Mouse (Mus musculus): ENCODE results near the gene Pank1. TPM values are rescaled to one million over a fixed set of nuclear protein-coding genes. Genes with fewer than 3 reads are reported as not detected.

Pank1 gene
- total and polyA plus RNA-seq, 3 experiments = 1.8 to 3.2 (median 2.9) TPM

DNA sequence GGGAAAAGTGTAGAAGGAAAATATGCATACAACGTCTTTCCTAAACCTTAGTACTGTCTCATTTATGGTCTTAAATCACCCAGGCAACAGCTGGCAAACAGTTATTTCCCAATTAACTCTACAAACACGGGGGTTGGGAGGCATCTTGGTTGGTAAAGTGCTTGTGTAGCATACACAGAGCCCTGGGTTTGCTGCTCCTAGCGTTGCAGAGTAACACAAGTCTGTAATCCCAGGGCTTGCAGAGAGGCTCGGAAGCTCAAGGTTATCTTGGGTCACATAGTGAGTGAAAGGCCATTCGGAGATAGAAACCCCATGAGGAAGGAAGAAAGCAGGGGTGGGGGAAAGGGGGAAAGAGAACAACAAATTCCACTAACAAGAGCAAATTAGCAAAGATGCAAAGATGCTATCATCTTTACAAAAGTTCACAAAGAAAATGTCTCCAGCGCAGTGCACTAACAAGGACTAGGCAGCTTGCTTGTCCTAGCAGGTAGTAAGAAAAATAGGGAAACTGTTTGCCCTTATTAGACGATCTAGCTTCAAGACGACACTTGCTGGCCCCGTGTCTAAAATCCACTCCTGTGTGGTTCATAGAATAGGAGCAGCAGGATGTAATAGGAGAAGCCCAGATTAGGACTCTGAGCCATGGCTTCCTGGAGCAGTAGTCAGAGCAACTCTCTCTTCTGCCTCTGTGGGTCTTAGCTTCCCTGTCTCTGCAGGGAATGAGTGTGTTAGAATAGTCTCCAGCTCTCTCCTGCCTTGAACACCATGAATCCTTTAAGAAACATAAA, 37.3 kb downstream of the Pank1 start:
- Histone ChIP-seq H3K9ac (ENCODE audit: insufficient read depth, low read depth) (no peak overlapping the region), H3K9me3 (replicated peaks; ENCODE audit: low read length) (no peaks in the 10 kb centered on the region), H3K27me3 (replicated peaks) (no peaks in the 10 kb centered on the region), H3K4me1 (ENCODE audit: control insufficient read depth in 1 of 2, insufficient read depth in 2 of 2) (peaks cover 0 to 12% of the 10 kb centered on the region in 2 experiments; a peak in 2 of 4 replicates), H3K79me2 (replicated peaks; ENCODE audit: control insufficient read depth, extremely low read depth, insufficient read depth, poor library complexity, severe bottlenecking) (no peaks in the 10 kb centered on the region), H3K27ac (ENCODE audit: insufficient read depth, low read depth) (no peak overlapping the region), H3K36me3 (replicated peaks in 1 of 2; ENCODE audit: control insufficient read depth in 1 of 2, insufficient read depth in 1 of 2, low read length in 1 of 2) (peaks cover 0 to 11% of the 10 kb centered on the region in 2 experiments), H3K4me3 (replicated peaks in 1 of 3; ENCODE audit: low read depth in 2 of 3, low read length in 2 of 3, poor library complexity in 1 of 3) (no peak overlapping the region), H3K4me2 (ENCODE audit: insufficient read depth, low read depth, poor library complexity, severe bottlenecking) (no peak overlapping the region)
- TF ChIP-seq ZKSCAN1 (IDR thresholded peaks at IDR 0.05; ENCODE audit: borderline replicate concordance, low read depth, low read length) (no peak), PAX5 (IDR thresholded peaks at IDR 0.05; ENCODE audit: low read length) (no peak), CHD2 (IDR thresholded peaks at IDR 0.05; ENCODE audit: low read length) (no peak), MAFK (IDR thresholded peaks at IDR 0.05; ENCODE audit: insufficient replicate concordance, low read length) (no peak), CTCF (conservative IDR thresholded peaks at IDR 0.05 in 1 of 2, IDR thresholded peaks at IDR 0.05 in 1 of 2; ENCODE audit: low read depth in 2 of 2, low read length in 2 of 2) (no peak), TBP (conservative IDR thresholded peaks at IDR 0.05; ENCODE audit: low read depth, low read length) (no peak), EP300 (IDR thresholded peaks at IDR 0.05; ENCODE audit: low read length) (no peak), MEF2A (IDR thresholded peaks at IDR 0.05; ENCODE audit: borderline replicate concordance, low read depth, low read length) (no peak), USF1 (IDR thresholded peaks at IDR 0.05; ENCODE audit: low read depth, low read length) (no peak)
- in situ Hi-C loops (cut with MboI; ENCODE audit: low pct_ligation_motif_present, low pct_unique_long_range_greater_than_20kb, low sequenced_read_pairs) (no loop called here), dilution Hi-C loops (cut with MboI; ENCODE audit: extremely low pct_ligation_motif_present, extremely low pct_unique_long_range_greater_than_20kb, low sequenced_read_pairs) (no loop called here)
- DNase-seq (ENCODE audit: extremely low read depth) = no peak

DNA sequence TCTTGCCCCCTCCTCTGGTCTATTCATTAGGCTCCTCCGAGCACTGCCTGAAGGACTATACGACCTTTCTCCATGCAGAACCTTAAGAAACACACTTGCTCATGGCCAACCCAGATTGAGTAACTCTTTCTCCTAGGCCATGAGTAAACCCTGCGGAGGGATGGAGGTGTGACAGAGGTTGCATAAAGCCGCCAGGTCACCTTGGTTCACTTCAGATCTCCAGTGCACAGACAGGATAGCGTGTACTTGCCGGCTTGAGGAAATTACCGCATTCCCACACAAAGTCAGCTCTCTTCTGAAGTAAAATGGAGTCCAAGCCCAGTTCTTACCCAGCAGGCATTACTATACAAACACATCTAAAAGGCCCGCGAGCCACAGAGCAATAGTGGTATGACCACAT, 40.6 kb downstream of the Pank1 start:
- in situ Hi-C loops (cut with MboI; ENCODE audit: low pct_ligation_motif_present, low pct_unique_long_range_greater_than_20kb, low sequenced_read_pairs) = no loop called here
- dilution Hi-C loops (cut with MboI; ENCODE audit: extremely low pct_ligation_motif_present, extremely low pct_unique_long_range_greater_than_20kb, low sequenced_read_pairs) = no loop called here
- TF ChIP-seq RAD21 (IDR thresholded peaks at IDR 0.05; ENCODE audit: low read depth, low read length) = no peak
- no peak for TF ChIP-seq ZKSCAN1 (IDR thresholded peaks at IDR 0.05; ENCODE audit: borderline replicate concordance, low read depth, low read length)
- TF ChIP-seq MAFK (IDR thresholded peaks at IDR 0.05; ENCODE audit: insufficient replicate concordance, low read length) = no peak
- no peak for TF ChIP-seq UBTF (IDR thresholded peaks at IDR 0.05; ENCODE audit: low read depth, low read length)
- no peak for TF ChIP-seq IRF4 (IDR thresholded peaks at IDR 0.05; ENCODE audit: low read depth, low read length)
- no peak for TF ChIP-seq JUND (conservative IDR thresholded peaks at IDR 0.05; ENCODE audit: low read depth, low read length)
- no peak for TF ChIP-seq PAX5 (IDR thresholded peaks at IDR 0.05; ENCODE audit: low read length)
- TF ChIP-seq CTCF (conservative IDR thresholded peaks at IDR 0.05 in 1 of 2, IDR thresholded peaks at IDR 0.05 in 1 of 2; ENCODE audit: low read depth in 2 of 2, low read length in 2 of 2) = no peak
- no peak for TF ChIP-seq MAZ (IDR thresholded peaks at IDR 0.05; ENCODE audit: low read depth, low read length)
- no peak for TF ChIP-seq TBP (conservative IDR thresholded peaks at IDR 0.05; ENCODE audit: low read depth, low read length)
- TF ChIP-seq NRF1 (IDR thresholded peaks at IDR 0.05; ENCODE audit: low read depth, low read length) = no peak

More for the DNA sequence above, 40.6 kb downstream of the Pank1 start:
- DNase-seq (ENCODE audit: extremely low read depth) = no peak
- Histone ChIP-seq H3K4me1 (ENCODE audit: control insufficient read depth in 1 of 2, insufficient read depth in 2 of 2) (peaks cover 3 to 4% of the 10 kb centered on the region in 2 experiments; a peak in 2 of 4 replicates), H3K79me2 (replicated peaks; ENCODE audit: control insufficient read depth, extremely low read depth, insufficient read depth, poor library complexity, severe bottlenecking) (no peaks in the 10 kb centered on the region), H3K27ac (ENCODE audit: insufficient read depth, low read depth) (no peak overlapping the region), H3K9ac (ENCODE audit: insufficient read depth, low read depth) (no peak overlapping the region), H3K36me3 (replicated peaks in 1 of 2; ENCODE audit: control insufficient read depth in 1 of 2, insufficient read depth in 1 of 2, low read length in 1 of 2) (peaks cover 0 to 11% of the 10 kb centered on the region in 2 experiments), H3K4me2 (ENCODE audit: insufficient read depth, low read depth, poor library complexity, severe bottlenecking) (no peak overlapping the region), H3K4me3 (replicated peaks in 1 of 3; ENCODE audit: low read depth in 2 of 3, low read length in 2 of 3, poor library complexity in 1 of 3) (no peak overlapping the region), H3K9me3 (replicated peaks; ENCODE audit: low read length) (no peaks in the 10 kb centered on the region), H3K27me3 (replicated peaks) (no peaks in the 10 kb centered on the region)

Measured in CH12.LX (cell line).